Mouse (Mus musculus) cerebellum, adult 2 months (tissue): ENCODE measurements around the gene Col6a2.

Source experiments
- CTCF ChIP-seq: fragments of 200-500 bp; IDR thresholded peaks from 2 replicates; pipeline ENCODE4 v1.5.1; 2011; ENCODE audit warnings: low read depth, mild to moderate bottlenecking, control low read depth, low read length, moderate library complexity, borderline replicate concordance; ENCODE audit not compliant: insufficient read depth
- POLR2A ChIP-seq: fragments of 200-500 bp; IDR thresholded peaks from 2 replicates; pipeline ENCODE4 v1.6.1; 2011; ENCODE audit warnings: low read length, control low read depth, borderline replicate concordance; ENCODE audit not compliant: insufficient read depth

DNA sequence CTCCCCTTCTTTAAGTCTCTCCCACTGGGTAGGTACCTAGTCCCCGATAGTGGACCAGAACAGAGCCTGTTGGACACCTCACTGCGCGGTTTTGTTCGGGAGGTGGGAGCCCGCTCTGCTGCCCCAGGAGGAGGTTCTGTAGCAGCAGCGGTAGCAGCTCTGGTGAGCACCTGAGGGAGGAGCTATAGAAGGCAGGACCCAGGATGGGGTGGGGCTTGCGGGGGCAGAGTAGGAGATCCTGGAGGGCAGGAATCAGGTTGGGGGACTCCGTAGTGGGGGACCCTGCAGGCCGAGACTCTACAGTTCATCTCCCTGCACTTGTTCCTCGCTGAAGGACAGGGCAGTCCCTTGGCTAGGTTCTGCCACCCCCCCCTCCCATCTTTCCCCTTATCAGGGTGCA lies 39.3 kb downstream of the Col6a2 start:
- TF ChIP-seq POLR2A: no peak
- TF ChIP-seq CTCF: no peak
